Mouse (Mus musculus) heart, adult 2 months (tissue): ENCODE measurements around the gene L3mbtl1.

Experiments used
- CTCF ChIP-seq: fragments of 200-600 bp; IDR thresholded peaks from 2 replicates; pipeline ENCODE4 v1.8.1; 2022; ENCODE audit warnings: antibody characterized with exemption, mild to moderate bottlenecking, moderate library complexity
- EP300 ChIP-seq: fragments of 200-500 bp; IDR thresholded peaks from 2 replicates; pipeline ENCODE4 v1.6.1; 2011; ENCODE audit warnings: low read depth, low read length, control low read depth; ENCODE audit not compliant: insufficient read depth
- POLR2A ChIP-seq: fragments of 200-500 bp; IDR thresholded peaks from 2 replicates; pipeline ENCODE4 v1.6.1; 2011; ENCODE audit warnings: mild to moderate bottlenecking, low read depth, low read length, control low read depth; ENCODE audit not compliant: insufficient read depth

DNA sequence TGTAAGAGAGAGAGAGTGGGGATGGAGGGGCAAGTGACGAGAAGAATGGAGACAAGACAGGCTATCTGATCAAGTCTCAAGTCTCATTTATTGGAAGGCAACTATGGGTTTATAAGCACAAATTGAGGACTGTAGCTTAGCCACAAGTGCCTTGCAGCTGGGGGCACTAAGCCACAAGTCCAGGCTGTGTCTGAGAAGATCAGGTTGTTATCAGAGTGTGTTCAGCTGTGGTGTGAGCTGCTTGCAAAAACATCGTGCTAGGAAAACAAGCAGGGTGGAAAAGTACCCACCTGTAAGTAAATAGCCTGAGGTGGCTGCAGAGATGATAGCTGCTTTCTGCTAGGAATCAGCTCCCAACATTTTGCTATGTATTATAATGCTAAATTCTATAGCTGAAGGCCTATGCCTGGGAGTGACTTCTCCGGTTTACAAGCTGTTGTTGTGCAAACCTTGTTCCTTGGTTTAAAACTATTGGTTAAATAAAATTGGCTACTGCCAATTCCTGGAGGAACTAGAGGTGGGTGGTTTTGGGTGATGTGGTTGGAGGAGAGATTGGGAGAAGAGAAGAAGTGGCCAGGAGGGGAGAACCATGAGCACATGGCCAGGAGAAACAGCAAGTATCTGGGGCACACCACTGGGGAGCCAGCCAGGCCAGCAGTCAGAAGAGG is 15.2 kb upstream of the L3mbtl1 start:
- TF ChIP-seq EP300: no peak
- TF ChIP-seq POLR2A: no peak
- TF ChIP-seq CTCF: no peak
